Mouse (Mus musculus) kidney, adult 18-20 months (tissue): Measurements from ENCODE around the gene Dynll1.

ENCODE experiments used
- DNase-seq: peaks from one replicate; pipeline ENCODE4 v3.0.0; 2021

Gene Dynll1

DNA sequence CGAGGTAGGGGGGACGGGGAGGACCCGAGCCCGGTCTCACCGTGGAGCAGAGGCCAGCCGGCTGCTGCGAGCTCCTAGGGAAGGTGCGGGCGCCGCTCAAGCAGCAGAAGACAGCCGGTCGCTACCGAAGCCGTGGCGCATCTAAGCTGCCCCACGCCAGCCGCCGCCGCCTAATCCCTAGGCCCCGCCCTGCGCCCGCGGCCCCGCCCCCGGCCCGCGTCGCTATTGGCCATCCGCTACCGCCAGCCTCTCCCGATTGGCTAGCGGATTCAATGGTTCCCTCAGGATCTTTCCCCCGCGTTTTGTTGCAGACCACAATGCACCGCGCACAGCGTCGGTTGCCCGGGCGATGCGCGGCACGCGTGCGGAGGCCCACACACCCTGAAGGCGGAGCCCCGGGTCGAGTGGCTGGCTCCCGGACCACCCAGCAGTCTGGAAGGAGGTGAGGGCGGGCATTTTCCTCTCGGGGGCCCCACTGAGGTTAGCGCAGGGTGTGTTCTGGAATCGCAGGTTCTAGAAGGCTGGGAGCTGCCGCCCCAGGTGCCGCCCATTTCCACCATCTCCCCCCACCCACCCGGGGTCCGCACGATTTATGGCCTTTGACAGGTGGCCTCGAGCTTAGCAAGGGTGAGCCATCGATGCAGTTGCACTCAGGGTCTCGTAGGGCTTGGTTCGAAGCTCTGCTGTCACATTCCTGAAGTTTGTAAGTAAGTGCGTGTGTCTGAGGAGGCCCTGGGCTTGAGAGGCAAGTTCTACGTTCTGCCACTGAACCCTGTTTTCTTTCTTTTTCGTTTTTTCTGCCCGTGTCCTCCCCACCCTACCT is at the start of gene Dynll1:
Gene Dynll1 (minus strand): TSS at position 208 of the 823 bp plus-strand sequence.
- DNase-seq, result peak; percentile 100

DNA sequence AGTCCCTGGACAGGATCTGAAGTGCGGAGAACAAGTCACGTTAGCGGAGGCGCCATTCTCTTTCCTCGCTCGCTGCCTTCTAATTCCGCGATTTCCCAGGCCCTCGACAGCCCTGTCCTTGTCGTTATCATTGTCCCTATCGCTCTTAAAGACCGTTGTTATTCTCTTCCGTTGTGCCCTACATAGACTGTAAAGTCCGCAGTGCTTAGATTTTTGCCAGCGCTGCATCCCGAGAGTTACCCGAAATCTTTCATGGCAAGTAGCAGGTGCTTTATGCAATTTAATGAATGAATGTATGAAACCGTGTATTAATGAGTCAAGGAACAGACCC is 48.4 kb upstream of the Dynll1 start:
- no peak for DNase-seq

DNA sequence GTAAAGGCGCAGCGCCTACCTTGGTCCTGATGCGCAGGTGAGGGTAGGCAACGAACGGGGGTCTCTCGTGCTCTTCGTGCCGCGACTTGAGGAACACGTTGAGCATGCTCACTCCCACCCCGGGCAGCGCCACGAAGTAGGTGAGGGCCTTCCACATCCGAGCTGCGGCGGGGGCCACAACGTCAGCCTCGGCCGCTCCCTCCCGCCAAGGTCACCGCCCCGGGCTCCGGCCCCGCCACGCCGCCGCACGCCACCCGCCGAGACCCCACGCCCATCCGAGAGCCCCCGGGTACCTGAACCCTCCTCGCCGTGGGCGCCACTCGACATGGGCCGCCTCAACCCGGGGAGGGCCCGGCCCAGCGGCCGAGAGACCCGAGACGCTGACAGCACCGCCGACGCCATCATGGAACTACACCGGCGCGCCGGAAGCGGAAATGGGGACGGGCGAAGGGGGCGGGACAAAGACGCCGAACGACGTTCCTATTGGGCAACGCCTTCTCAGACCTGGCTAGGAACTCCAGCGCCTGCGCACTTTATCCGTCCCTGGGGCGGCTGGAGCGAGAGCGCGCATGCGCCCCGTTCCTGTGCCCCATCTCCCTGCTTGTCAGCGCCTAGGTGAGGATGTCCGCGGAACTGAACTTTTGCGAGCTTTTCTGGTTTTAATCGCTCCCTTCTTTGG is 47.9 kb upstream of the Dynll1 start, which contains the start of gene Cox6a1:
Gene Cox6a1 (minus strand): TSS at position 436 of the 679 bp plus-strand sequence.
- peak; percentile 99 for DNase-seq

- DNase-seq, result peak; percentile 88
These were observed 46.8 kb upstream of the Dynll1 start for GRCm38 (mm10) chr5:115347564-115347963.

GRCm38 (mm10) chr5:115341314-115342165 is 40.7 kb upstream of the Dynll1 start:
- DNase-seq, result no peak

- DNase-seq, result peak; percentile 92
These were observed 39.9 kb upstream of the Dynll1 start, which contains the start of the genes Gatc and Triap1 for GRCm38 (mm10) chr5:115340577-115341313. Gene Gatc (minus strand): TSS chr5:115341178. Gene Triap1 (plus strand): TSS chr5:115341225.

GRCm38 (mm10) chr5:115340007-115340406 is 39.2 kb upstream of the Dynll1 start:
- DNase-seq, result no peak

DNA sequence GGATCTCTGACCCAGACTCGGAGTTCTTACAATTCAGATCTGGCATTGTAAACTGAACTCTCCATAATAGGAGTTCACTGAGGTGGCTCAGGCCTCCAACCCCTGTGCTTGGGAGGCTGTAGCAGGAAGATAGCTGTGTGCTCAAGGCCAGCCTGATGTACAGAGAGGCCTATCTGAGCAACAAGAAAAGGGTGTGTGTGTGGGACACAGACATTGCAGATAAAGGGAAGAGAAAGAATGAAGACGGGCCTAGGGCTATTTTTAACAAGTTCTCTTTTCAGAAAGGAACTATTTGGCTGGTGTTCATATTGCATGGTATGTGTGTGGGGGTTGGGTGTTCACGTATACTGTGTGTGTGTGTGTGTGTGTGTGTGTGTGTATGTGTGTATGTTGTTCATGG is 32.8 kb upstream of the Dynll1 start:
- DNase-seq, result no peak

- no peak for DNase-seq
These were observed 30.2 kb upstream of the Dynll1 start for GRCm38 (mm10) chr5:115330955-115331354.

DNA sequence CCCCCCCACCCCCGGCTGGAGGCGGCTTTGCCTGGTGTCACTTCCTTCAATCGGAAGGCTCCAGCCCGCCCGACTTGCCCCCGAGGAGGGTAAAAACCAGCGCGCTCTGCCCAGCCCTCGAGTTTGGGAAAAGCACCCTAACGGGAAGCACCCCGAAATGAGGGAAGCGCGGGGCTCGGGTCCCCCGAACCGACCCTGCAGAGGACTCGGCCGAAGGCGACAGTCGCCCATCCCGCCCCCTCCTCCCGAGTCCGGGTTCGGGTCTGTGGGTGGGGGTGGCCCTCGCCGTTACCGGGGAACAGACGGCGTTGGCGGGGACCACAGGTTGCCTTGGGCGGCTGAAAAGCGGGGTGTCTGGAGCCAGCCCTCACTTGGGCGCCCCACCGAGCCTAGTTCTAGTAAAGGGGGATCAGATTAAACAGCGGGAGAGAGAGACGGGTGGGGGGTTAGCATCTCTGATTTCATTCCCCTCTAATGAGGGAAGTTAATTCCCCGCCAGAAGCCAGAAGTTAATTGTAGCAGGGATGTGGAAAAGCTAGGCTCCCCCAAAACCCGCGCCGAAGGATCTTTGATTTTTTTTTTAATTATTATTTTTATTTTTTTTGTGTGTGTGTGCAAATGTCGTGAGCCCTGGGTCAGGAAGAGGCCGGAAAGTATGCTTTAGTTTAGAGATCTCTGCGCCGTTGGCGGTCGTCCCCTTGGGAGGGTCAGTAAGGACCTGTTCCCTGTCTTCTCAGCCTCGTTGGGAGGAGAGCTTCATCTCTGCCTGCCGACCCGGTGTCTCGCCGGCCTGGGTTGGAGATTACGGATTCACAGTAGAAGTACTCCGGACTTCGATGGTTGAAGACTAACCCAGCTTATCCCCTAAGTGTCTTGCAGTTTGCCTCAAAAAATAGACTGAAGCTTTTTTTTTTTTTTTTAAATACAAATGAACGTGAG is 27.1 kb upstream of the Dynll1 start:
- DNase-seq, result no peak

DNA sequence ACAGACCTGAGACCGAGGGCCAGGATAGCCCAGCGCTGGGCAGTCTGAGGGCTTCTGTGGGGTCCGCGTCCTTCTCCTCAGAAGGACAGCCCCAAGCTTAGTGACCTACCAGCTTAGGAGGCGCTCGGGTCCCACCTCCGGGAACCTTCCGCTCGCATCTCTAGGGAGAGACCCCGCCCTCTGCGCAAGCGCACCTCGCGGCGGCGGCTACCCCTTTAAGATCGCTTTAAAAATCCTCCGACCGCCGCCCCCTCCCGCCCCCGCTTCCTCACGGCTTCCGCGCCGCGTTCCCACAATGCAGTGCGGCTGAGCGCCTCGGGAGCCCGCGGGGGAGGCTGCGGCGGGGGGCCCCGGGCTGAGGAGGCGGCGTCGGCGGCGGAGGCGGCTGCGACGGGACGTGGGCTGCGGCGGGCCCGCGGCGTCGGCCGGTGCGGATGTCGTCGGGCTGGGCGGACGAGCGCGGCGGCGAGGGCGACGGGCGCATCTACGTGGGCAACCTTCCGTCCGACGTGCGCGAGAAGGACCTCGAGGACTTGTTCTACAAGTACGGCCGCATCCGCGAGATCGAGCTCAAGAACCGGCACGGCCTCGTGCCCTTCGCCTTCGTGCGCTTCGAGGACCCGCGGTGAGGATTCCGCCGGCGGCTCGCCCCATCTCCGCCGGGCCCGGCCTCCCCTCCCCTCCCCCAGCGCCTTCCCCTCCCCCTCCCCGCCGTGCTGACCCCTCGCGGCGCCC is 26.2 kb upstream of the Dynll1 start, which contains the start of gene Srsf9:
Gene Srsf9 (plus strand): TSS at position 303 of the 735 bp plus-strand sequence.
- peak; percentile 97 for DNase-seq

- no peak for DNase-seq
These were observed 25.5 kb upstream of the Dynll1 start for GRCm38 (mm10) chr5:115326256-115326831.

GRCm38 (mm10) chr5:115319004-115319940 is 18.5 kb upstream of the Dynll1 start:
- peak; percentile 63 for DNase-seq

GRCm38 (mm10) chr5:115317645-115318328 is 17.0 kb upstream of the Dynll1 start:
- no peak for DNase-seq

DNA sequence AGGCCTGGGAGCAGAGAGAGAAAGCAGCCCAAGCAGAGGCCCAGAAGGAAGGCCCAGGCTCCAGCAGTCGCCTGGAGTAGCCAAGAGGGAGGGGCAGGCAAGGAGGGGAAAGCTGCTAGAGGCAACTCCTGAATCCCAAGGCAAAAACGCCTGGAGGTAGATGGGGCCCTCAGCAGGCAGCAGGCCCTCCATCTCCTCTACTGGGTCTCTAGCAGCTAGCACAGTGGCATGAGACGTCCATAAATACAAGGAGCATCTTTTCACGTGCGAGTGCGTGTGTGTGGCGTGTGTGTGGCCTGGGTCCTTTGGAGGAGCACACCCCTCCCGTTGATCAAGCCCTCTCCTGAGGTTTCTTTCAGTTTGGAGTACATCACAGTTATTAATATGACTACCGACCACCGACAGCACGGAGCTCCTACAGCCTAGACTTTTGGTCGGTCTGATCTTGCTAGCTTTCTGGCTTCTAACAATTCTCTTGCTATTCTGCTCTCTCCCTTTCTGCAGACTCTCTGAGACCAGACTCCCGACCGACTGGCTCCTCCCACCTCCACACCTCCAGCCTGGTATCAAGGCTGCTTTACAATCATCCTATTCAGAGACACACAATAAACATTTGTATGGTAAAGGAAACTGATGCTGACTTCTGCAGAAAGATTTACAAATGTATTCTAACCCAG is 16.3 kb upstream of the Dynll1 start:
- no peak for DNase-seq

- no peak for DNase-seq
These were observed 12.8 kb upstream of the Dynll1 start for GRCm38 (mm10) chr5:115313668-115313943.

DNA sequence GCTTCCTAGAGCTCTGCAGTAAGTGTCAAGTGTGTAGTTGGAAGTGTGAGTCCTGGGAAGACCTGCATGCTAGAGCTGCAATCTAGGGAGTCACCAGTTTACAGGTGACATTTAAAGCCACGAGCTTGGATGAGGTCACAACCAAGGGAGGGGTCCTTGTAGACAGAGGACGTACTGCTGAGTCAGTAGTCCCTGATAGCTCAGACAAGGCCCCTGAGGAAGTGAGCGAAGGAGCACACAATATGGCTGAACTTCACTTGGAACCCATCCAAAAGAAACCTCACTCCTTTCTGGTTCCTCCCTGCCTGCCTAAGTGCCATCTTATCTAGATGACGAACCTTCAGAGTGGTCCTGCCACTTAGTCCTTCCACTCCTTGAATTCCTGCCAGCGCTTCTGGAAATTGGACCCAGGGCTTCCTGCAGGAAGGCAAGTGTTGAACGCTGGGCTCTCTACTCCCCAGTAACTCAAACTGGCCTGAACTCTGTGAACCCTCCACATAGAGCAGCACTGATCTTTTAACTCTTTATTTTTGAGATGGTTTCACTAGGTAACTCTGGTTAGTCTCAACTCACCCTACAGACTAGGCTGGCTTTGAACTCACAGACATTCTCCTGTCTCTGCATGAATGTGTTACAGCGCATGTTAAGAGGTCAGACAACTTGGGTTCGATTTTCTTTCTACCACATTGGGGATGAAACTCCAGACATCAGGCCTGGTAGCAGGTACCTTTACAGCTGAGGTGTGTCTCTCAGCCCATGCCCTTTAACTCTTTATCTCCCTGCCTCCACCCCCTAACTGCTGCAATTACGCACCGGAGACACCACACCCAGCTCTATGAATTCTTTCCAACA is 12.2 kb upstream of the Dynll1 start:
- no peak for DNase-seq
